Mouse (Mus musculus) liver, postnatal 0 days (tissue): Measurements from ENCODE around the gene Muc4.

ENCODE experiments used
- CTCF ChIP-seq: sonication (generic); IDR thresholded peaks from 2 replicates; pipeline ENCODE4 v1.5.1; 2016; ENCODE audit warnings: antibody characterized with exemption, low read depth
- EP300 ChIP-seq: IDR thresholded peaks from 2 replicates; pipeline ENCODE4 v1.6.1; 2016; ENCODE audit warnings: antibody characterized with exemption, low read depth, mild to moderate bottlenecking

DNA sequence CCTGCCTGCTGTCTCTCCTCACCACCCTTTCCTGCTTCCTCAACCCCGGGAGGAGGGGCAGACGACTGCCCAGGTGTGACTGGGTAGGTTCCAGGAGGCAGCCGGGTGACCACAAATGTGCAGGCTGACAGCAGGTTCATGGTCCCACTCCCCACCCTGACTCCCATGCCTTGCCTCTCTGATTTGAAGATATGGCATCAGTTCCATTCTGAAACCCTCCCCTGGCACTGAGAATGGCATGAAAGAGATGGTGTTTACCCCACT is 61.7 kb downstream of the Muc4 start, which contains the start of gene Muc20:
- TF ChIP-seq EP300 (no peak), CTCF (no peak)
